Mouse (Mus musculus) cerebellum, adult 18-20 months (tissue): ENCODE results near the gene A530084C06Rik.

Experiments
- DNase-seq, 2 experiments: peaks; one replicate each; pipeline ENCODE4 v3.0.0; 2021

Gene A530084C06Rik

DNA sequence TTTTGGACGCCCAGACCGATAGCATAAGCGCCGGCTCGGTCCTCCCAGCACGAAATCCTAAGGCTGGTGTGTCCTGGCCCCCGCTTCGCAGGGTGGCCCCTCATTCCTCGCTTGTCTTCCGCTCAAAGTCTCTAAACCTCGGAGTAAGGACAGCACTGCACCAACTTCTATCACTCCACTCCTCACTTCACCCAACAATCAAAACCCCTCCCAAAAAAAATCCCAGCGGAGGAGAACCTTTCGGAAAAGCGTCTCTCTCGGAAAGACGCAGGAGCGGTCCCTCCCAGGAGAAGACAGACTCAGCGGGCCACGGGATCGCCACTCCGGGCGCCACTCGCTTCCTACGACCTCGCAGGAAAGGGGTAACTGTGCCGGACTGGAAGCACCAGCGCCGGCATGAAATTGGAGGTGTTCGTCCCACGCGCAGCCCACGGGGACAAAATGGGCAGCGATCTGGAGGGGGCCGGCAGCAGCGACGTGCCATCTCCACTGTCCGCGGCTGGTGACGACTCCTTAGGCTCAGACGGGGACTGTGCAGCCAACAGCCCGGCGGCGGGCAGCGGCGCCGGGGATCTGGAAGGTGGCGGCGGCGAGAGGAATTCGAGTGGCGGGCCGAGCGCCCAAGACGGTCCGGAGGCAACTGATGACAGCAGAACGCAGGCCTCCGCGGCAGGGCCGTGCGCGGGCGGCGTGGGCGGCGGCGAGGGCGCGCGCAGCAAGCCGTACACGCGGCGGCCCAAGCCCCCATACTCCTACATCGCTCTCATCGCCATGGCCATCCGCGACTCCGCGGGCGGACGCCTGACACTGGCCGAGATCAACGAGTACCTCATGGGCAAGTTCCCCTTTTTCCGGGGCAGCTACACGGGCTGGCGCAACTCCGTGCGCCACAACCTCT lies at the start of gene A530084C06Rik:
Gene A530084C06Rik (minus strand): TSS at position 813 of the 898 bp plus-strand sequence.
- peak in 1 of 2 experiments; percentile 22 for DNase-seq

DNA sequence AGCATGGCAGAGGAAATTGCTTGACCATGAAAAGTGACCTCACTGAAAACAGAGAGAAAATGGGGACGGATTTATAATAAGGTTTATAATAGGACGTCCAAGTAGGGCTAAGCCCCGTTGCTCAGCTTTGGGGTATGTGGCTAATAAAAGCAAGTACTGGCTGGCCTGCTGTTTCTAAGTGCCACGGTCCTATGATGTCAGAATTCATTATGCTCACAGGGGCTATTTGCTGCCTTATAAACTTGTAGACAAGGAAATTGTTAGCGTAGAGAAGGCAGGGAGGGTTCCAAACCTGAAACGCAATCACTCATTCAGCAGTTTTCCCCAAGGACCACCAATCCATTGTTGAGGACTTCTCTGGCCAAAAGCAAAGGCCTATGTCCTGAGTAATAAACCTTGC lies 44.8 kb upstream of the A530084C06Rik start:
- no peak for DNase-seq

DNA sequence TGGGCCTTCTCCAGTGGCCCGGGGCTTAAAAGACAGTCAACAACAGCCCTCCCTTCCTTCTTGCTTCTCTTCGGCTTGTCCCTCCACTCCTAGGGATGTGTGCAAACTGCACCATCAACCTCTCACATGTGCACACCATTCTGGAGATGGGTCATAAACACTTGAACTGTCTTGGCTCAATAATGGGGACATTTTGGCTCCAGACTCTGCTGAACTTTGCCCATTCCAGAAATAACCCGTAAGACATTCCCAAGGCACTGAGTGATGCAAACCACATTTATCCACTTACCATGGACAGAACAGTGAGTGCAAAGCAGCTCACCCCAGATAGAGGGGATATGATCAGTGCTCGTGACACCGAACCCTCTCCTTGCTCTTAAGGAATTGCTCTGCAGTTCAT lies 40.4 kb upstream of the A530084C06Rik start:
- DNase-seq, result no peak

DNA sequence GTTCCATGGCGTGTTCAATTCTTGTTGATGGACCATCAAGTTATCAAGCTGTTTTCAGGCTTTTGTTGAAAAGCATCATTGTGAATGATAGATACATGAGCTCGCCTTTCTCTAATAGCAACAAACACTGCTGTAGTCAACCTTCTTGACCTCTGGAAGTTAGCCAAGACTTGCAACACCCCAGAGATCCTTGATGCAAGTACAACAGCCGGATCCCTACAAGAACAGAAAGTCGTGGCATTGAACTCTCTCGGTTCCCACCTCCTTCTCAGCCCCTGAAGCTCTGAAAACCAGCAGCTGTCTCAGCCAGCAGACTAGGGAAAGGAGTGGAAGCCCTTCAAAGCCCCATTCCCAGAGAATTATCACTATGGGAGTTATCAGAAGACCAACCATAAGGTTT lies 28.2 kb upstream of the A530084C06Rik start:
- DNase-seq, result no peak

DNA sequence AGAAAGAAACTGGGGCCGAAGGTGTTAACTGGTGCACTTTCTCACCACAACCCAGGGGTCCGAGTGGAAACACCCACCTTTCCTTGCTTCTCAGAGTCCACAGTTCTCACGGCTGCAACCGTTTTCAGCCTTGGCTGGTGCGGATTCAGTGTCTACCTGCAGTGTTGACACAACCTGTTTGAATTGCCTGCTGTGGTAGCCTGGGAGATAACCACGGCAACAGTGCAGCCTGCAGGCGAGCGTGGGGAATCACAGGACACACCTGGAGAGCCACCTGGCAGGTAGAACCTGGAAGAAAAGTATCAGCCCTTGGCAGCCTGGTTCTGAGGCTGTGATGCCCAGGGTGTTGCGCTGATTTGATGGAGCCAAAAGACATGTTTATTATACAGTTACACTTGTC lies 20.7 kb upstream of the A530084C06Rik start:
- no peak for DNase-seq

DNA sequence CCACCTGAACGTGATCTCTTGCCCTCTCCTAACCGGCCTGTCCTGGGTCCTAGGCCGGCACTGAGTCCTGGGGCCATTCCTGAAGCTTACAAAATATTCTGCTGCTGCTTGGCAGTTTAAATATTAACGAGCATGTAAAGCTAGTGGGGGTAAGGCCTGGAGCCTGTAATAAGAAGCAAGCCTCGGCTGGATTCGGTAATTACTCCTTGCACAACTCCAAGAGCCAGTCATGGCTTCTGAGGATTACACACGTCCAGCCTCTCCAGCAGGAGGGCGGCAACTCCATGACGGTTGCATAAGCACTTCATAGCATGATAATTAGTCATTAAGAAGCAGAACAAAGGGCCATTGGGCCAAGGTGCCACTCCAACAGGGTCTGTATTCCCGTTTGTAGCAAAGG lies 19.3 kb upstream of the A530084C06Rik start:
- no peak for DNase-seq

DNA sequence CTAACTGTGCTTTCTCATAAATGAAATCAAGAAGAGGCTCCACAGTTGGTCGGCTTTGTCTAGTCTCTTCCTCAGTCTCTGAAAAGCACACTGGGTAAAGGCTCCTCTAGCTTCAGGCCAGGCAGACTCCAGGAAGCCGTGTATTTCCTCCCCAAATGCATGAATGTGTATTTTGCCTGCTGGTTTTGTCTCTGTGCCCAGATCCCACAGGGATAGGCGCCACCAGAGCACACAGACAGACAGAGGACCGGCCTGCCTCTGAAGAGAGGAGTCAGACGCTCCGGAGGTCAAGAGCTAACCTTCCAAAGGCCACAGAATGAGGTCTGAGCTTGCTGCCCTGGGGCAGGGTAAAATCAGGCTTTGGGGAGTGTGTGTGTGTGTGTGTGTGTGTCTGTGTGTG lies 18.4 kb upstream of the A530084C06Rik start:
- DNase-seq, result no peak

DNA sequence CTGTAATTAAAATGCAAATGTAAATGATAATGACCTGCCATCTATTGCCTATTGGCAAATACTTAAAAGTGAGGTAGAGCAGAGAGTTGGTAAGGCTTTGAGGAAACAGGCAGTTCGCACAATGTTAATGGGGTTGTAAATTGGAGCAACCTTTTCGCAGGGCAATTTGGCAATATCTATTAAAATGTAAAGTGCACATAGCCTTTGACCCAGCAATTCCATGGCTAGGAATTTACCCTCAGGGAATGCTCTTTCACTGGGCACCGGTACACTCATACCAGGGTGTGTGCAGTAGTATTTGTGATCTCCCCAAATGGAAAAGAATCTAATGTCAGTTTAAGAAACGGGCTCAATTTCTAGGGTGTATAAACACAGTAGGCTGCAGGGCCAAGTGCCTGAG lies 17.6 kb upstream of the A530084C06Rik start:
- no peak for DNase-seq

DNA sequence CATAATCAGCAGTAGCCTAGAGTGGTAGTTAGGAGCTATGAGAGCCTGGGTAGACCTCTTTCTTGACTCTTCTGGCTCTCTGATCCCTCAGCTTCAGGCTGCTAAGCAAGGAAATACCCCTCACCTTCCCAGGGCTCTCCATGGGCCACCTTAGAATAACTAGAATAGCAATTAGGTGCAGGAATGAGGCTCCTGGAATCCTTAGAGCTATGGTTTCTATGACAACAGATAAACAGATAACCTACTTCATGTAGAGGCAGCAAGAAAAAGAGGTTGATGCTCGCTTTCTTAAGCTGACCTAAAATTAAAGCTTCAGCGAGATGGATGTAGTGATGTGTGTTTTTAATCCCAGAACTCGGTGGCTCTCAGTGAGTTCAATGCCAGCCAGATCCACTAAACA lies 15.5 kb upstream of the A530084C06Rik start:
- DNase-seq, result no peak

DNA sequence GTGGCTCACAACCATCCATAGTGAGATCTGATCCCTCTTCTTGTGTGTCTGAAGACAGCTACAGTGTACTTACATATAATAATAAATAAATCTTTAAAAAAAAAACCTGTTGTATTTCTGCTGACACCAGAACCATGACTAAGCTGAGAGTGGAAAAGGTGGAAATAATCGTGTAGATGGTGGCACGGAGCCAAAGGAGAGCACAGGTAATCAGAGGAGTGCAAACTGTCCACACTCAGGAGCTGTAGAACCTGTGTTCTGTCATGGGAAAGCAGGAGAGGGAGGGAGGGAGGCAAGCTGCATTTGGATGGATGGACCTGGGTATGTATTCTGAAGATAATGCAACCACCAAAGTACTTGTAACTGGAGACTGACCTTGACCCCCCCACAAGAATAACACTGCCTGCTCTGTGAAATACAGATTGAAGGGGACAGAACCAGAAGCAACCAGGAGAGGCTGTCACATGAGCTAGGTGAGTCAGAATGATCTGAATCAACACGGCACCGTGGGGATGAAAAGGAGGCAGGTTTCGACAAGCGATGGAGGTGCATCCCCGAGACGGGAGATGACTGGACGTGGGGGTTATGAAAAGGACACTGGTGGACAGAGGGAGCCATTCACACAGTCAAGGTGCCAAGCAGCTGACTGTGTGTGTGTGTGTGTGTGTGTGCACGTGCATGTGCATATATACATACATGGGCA lies 13.8 kb upstream of the A530084C06Rik start:
- DNase-seq, result no peak

DNA sequence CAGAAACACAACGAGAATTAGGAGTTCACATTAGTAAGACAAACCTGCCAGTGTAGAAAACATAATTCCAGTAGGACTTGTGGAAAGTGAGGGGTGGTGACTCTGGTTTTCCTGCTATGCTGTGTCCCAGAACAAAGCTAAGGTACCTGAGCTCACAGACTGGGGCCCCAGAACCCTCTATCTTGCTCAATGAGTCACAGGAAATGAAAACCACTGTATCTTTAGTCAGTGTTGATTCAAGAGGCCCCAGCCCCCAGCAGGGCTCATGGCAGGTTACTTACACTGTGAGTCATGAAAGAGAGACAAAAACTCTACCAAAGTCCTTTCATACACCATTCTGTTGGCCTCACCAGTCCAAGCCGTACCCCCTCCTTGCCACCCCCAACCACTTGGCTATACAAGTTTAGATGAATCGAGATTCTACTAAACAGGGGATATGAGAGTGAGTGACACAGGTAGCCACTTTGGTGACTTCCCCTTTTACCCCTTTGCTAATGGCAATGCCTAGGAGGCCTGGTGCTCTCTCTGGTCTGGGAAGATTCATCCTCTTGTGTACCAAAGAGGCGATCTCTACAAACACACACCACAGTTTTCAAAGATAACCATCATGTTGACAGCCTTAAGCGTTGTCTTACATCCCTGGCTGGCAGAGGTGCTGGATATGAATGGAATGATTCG lies 8.6 kb upstream of the A530084C06Rik start:
- DNase-seq, result no peak

DNA sequence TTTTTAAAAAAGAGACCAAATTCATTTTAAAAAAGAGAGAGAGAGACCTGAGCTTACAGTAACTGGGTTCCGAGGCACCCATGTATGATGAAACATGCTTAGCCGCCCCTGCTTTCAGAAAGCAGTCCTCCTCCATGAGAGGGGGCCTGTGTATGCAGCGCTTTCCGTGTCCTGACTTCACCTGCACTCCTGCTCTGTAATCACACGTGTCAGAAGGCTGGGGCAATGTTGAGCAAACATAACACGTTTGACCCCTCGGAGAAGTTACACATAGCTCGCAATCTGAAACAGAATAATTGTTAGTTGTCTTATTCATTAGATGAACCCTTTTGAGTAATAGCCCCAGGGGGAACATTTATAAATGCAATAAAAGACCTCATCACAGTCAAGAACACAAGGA lies 8.0 kb upstream of the A530084C06Rik start:
- no peak for DNase-seq

DNA sequence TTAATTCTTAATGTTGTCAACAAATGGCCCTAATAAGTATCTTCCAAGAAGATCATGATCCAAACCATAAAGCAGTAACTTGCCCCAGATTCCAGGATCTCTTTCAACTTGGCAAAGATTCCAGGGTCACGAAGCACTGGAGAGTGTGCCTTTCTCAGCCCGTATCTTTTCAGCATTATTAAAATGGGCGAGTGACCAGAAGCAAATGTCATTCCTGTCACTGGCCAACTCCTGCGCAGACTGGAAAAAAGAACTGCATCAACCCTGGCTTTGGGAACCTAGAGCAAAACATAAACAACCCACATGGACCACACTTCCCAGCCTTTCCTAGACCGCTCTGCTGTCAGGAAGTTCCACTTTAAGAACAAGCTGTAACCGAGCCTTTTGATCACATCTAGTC lies 5.3 kb upstream of the A530084C06Rik start:
- no peak for DNase-seq

DNA sequence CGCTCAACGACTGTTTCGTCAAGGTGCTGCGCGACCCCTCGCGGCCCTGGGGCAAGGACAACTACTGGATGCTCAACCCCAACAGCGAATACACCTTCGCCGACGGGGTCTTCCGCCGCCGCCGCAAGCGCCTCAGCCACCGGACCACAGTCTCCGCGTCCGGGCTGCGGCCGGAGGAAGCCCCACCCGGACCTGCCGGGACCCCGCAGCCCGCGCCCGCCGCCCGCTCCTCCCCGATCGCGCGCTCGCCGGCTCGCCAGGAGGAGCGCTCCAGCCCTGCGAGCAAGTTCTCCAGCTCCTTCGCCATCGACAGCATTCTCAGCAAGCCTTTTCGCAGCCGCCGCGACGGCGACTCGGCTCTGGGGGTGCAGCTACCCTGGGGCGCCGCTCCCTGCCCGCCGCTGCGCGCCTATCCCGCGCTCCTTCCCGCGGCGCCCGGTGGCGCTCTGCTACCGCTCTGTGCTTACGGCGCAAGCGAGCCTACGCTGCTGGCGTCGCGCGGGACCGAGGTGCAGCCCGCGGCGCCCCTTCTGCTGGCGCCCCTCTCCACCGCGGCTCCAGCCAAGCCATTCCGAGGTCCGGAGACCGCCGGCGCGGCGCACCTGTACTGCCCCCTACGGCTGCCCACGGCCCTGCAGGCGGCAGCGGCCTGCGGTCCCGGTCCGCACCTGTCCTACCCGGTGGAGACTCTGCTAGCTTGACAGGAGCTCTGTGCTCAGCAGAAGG lies 449 bp upstream of the A530084C06Rik start:
- peak; percentile 12 to 40 for DNase-seq

DNA sequence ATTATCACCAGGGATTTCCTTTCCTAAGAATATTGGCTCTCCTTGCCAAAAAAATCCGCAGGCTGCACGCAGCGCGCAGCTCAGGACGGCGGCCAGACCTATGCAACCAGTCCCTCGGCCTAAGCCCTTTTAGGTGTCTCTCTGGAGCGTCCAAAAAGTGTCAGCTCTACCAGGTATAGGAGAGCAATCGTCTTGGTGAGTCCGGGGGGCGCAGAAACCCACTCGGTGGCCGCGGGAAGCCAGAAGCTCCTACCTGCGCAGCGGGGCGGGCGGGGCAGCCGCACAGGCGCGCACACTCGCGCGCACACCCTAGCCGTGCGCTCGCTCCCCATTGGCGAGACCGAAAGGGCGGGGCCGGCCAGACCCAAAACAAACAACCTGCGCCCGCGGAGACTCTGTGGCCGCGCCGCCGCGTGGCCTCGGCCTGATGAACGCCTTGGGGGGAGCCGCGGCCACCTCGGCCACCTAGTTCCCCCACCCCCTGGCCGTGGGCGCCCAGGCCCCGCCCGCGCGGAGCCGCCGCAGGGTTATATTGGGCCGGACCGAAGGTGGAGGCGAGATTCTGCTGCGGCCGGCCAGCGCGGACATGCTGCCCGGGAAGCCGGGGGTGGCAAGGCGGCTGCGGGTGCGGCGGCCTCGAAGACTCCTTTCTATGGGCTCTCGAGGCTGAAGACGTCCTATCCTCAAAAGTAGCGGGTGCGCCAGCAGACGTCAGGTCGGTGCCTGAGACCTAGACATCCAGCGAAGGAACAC lies 1.2 kb downstream of the A530084C06Rik start:
- peak; percentile 18 to 53 for DNase-seq

DNA sequence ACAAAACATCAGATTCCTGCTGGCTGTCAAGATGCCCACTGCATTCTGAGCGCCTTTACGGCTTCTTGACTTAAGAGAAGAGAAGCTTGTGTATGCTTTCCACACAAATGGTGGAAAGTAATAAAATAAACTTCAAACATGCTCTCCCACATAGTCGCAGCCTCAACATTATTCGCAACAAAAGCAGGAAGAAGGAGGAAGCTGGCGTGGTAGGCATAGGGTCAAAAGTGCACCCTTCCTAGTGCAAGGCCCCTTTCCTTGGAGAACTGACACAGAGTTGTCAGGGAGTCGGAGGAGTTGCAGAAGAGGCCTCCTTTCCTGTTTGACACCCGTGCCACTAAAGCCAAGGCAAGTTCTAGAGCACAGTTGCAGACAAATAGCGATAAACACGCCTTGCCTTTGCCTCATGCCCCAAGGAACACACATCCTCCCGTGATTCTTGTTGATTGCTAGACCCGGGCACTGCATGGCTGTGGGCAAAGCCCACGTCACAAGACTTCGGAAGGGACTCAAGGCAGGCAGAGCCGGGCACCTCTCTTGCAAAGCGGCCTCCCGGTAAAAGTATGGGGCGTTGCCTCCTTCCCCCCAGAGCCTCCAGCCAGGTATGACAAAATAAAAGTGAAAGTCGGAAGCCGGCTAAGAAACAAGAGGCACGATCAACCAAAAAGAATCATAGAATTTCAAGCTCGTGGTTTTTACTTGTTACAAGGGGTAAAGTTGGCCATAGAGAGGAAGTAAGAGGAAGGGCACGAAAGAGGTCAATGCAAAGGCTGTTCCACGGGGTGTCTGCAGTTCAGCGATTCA lies 2.0 kb downstream of the A530084C06Rik start:
- DNase-seq, result no peak

DNA sequence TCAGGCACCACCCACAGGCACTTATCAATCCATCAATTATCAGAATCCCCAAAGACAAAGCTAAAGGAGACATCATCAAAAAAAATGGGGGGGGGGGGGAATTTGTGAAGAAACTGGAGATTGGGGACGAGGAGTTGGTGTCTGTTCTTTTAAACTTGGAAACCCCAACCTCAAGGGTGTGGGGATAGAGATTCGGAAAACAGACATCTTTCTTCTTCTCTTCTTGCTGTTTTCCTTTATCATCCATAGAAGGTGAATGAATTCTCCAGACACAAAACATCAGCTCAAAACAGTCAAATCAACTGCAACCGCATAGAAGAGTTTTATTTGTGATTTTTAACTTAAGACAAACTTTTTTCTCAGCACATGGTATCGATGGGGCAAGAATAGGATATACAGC lies 3.3 kb downstream of the A530084C06Rik start, which contains the start of gene Foxq1:
Gene Foxq1 (plus strand): TSS at position 301 of the 400 bp plus-strand sequence.
- no peak for DNase-seq

DNA sequence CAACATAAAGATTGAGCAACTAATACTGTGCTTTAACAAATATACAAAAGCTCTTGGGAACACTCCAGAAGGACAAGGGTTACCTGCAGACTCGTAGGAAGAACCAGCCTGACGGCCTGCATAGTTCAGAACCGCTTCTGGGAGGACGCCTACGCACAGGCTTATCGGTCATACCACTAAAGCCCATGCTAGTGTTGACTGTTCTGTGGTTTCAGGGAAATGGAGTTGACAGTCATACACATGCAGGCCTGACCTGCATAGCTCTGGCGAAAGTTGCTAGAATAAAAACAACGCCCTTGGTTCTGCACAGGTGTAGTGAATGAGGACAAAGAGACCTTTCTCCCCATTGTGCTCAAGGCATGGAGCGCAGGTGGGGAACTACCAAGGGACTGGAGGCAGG lies 11.5 kb downstream of the A530084C06Rik start:
- no peak for DNase-seq

DNA sequence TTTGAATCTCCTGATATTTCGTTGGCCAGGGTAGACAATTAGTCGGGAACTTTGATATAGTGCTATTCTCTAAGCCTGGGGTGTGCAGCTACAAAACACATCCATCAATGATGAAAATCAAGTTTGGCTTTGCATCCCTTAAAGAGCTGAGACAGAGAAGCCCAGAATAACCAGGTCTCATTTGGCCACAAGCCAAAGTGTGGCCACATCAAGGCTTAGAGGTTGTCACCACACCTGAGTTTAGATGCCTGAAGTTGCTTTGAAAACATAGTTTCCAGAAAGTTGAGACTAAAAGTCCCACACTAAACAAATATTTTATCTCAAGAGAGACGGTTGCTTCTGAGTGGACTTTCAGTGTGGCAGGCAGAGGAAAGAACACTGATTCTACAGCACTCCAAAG lies 11.9 kb downstream of the A530084C06Rik start:
- no peak for DNase-seq

DNA sequence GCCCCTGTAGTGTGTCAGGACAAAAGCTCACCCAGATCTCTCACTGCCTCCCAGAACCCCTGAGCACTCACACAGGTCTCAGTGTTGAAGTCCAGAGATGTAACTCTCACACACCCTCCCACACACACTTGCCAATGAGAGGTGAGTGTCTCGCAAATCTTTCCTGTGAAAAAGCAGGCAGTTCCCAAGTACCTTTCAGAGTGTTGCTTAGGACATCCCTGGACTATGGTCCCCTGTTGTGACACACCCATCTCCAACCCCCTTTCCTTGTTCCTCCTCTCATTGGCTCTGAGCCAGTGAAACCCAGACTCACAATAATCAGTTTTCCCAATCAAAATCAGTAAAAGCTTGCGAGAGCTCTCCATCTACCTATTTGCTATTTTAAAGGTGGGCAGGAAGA lies 12.3 kb downstream of the A530084C06Rik start:
- no peak for DNase-seq

DNA sequence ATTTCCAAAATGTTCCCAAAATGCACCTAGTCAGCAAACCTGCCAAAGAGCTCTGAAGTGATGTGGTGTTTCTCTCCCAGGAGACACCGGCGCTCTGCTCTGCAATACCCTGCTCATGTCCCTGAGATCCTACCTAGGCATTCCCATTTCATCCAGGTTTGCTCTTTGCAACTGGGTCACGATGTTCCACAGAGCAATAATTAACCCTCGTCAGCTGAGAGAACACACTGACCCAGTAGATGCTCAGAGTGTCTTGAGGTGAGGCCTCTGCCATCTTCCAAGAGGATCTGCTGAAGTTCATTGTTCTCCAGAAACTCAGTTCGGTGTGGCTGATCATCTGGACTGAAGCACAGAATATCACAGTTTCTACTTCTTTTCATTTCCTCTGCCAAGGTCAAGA lies 16.1 kb downstream of the A530084C06Rik start:
- no peak for DNase-seq
